8 mouse cellular contexts compared by ENCODE assay signal in the genomic region with DNA sequence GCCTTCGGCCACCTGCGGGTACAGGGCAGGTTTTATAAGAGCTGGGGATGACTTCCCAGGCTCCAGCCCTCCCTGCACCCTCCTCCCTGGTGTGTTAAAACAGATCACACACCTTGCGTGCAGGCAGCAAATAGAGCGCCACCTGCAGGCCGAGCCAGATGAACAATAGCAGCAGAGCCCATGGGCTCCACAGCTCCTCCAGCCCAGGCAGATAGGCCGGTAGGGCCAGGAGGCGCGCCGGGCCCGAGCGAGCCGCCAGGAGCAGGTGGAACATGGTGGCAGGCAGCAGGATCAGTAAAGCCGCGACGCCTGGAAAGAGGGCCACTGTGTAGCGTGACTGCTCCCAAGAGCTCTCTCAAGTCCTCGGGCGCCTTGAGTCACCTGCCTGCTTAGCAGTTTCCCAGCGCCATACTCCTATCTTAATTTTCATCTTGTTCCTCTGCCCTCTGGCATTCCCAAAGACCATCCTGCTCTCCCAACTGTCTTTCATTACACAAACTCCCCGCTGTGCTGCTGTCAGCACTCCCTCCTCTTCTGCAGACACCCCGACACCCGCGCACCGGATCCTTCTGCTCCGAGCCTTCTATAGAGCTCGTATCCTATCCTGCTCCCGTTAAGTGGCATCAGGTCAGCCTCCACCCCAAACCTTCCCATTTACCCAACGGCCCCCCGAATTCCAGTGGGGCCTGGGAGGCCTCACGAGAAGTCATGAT. TPM values are rescaled to one million over a fixed set of nuclear protein-coding genes. Genes with fewer than 3 reads are reported as not detected.
DNase-seq lines count a peak whose midpoint lies in the region; ATAC-seq and TF ChIP-seq lines count a peak whose summit lies in the region.

No protein-coding gene starts in this region.

- H3K27me3 ChIP-seq in MEL (ENCODE audit: control insufficient read depth in 1 of 2, insufficient read depth in 2 of 2, low read length in 2 of 2), result no peaks in the 10 kb centered on the region
- no peaks in the 10 kb centered on the region for H3K27me3 ChIP-seq in forebrain, embryonic 13.5 days
- H3K27me3 ChIP-seq in neural tube, embryonic 14.5 days (ENCODE audit: control insufficient read depth, insufficient read depth, low read length), result no peaks in the 10 kb centered on the region

- H3K9ac ChIP-seq in MEL (ENCODE audit: control insufficient read depth, low read depth, low read length, poor library complexity, severe bottlenecking), result peak overlapping the region; percentile 75
- H3K9ac ChIP-seq in forebrain, embryonic 13.5 days, result peak overlapping the region; percentile 80
- H3K9ac ChIP-seq in neural tube, embryonic 14.5 days (replicated peaks; ENCODE audit: low read depth, low read length), result peak overlapping the region; percentile 57

- peaks cover 0 to 6% of the 10 kb centered on the region in 2 experiments; a peak in 1 of 4 replicates for H3K36me3 ChIP-seq in MEL (ENCODE audit: control insufficient read depth in 1 of 2, insufficient read depth in 2 of 2, low read length in 2 of 2)
- H3K36me3 ChIP-seq in forebrain, embryonic 13.5 days (ENCODE audit: poor library complexity, severe bottlenecking), result peaks cover 30% of the 10 kb centered on the region
- H3K36me3 ChIP-seq in neural tube, embryonic 14.5 days (ENCODE audit: control insufficient read depth, insufficient read depth, low read length), result peaks cover 12% of the 10 kb centered on the region

- DNase-seq in MEL (ENCODE audit: low read depth, low spot score), result peak; percentile 93
- peak; percentile 85 for DNase-seq in c-Kit-positive CD71-positive TER-119-positive erythroid progenitor cells, embryonic 14.5 days (ENCODE audit: low spot score)
- peak; percentile 74 to 85 for DNase-seq in heart, postnatal 14 days
- peak; percentile 77 to 86 for DNase-seq in layer of hippocampus, adult 18-20 months (ENCODE audit: low spot score in 2 of 2)
- peak; percentile 77 for DNase-seq in lung, adult 2 months
- peak; percentile 64 to 76 for DNase-seq in thymus, adult 18-20 months

- intact Hi-C loops in heart, postnatal 14 days (cut with DNase I), result loop anchor here (10.0 kb wide), 1 partner anchor 268 kb away; a partner anchor contains a TSS

- TF ChIP-seq POLR2A in MEL (IDR thresholded peaks at IDR 0.05; ENCODE audit: control insufficient read depth in 1 of 2, insufficient read depth in 1 of 2, low read depth in 1 of 2, low read length in 2 of 2, poor library complexity in 1 of 2), result no peak
- peak; percentile 10; the same call in 1 of the 2 replicates for TF ChIP-seq POLR2A in lung, adult 2 months (IDR thresholded peaks at IDR 0.05; ENCODE audit: borderline replicate concordance, extremely low read depth, low read depth, low read length)

- TF ChIP-seq RAD21 in MEL (IDR thresholded peaks at IDR 0.05; ENCODE audit: low read depth, low read length), result peak; percentile 28

- under 1% methylated on average over 30 of the region's 30 CpGs for WGBS in forebrain, embryonic 13.5 days
- under 1% methylated on average over 30 of the region's 30 CpGs for whole genome bisulfite sequencing in lung, adult 2 months
- WGBS in neural tube, embryonic 14.5 days, result under 1% methylated on average over 30 of the region's 30 CpGs

- peak; percentile 75 to 95 (median 92) for TF ChIP-seq CTCF in MEL (IDR thresholded peaks at IDR 0.05 in 2 of 3, conservative IDR thresholded peaks at IDR 0.05 in 1 of 3; ENCODE audit: control insufficient read depth in 1 of 3, insufficient read depth in 1 of 3, low read depth in 2 of 3, low read length in 3 of 3, poor library complexity in 1 of 3, severe bottlenecking in 1 of 3)
- TF ChIP-seq CTCF in lung, adult 2 months (IDR thresholded peaks at IDR 0.05; ENCODE audit: insufficient read depth, low read length), result peak; percentile 80

- H3K4me2 ChIP-seq in forebrain, embryonic 13.5 days, result peak overlapping the region; percentile 96
- peak overlapping the region; percentile 96 for H3K4me2 ChIP-seq in neural tube, embryonic 14.5 days (ENCODE audit: low read depth, low read length)

- H3K9me3 ChIP-seq in MEL (replicated peaks; ENCODE audit: insufficient read depth, low read length), result no peaks in the 10 kb centered on the region
- no peaks in the 10 kb centered on the region for H3K9me3 ChIP-seq in forebrain, embryonic 13.5 days (replicated peaks)
- H3K9me3 ChIP-seq in neural tube, embryonic 14.5 days (ENCODE audit: control insufficient read depth, low read length), result no peaks in the 10 kb centered on the region

- H3K79me2 ChIP-seq in MEL (ENCODE audit: control insufficient read depth, insufficient read depth, low read length, poor library complexity), result peaks cover 6% of the 10 kb centered on the region

- peak; percentile 70 for ATAC-seq in forebrain, embryonic 13.5 days
- ATAC-seq in neural tube, embryonic 14.5 days (ENCODE audit: low read depth), result peak; percentile 75

- peak overlapping the region; percentile 15 for H3K27ac ChIP-seq in MEL (ENCODE audit: control insufficient read depth, low read depth, low read length)
- peak overlapping the region; percentile 87 for H3K27ac ChIP-seq in forebrain, embryonic 13.5 days
- H3K27ac ChIP-seq in neural tube, embryonic 14.5 days (ENCODE audit: low read depth, low read length), result peak overlapping the region; percentile 87

- H3K4me1 ChIP-seq in MEL (ENCODE audit: control insufficient read depth in 1 of 2, insufficient read depth in 2 of 2, low read length in 2 of 2), result peaks cover 0 to 12% of the 10 kb centered on the region in 2 experiments; a peak in 3 of 4 replicates
- peaks cover 38% of the 10 kb centered on the region for H3K4me1 ChIP-seq in forebrain, embryonic 13.5 days
- H3K4me1 ChIP-seq in lung, adult 2 months (ENCODE audit: control insufficient read depth, insufficient read depth, low read length), result peaks cover 12% of the 10 kb centered on the region
- peaks cover 21% of the 10 kb centered on the region for H3K4me1 ChIP-seq in neural tube, embryonic 14.5 days (ENCODE audit: control insufficient read depth, insufficient read depth, low read length)

- peak overlapping the region; percentile 49 to 73 for H3K4me3 ChIP-seq in MEL (ENCODE audit: control insufficient read depth in 1 of 2, insufficient read depth in 1 of 2, low read depth in 2 of 2, low read length in 2 of 2)
- peak overlapping the region; percentile 51 for H3K4me3 ChIP-seq in forebrain, embryonic 13.5 days
- H3K4me3 ChIP-seq in lung, adult 2 months (replicated peaks; ENCODE audit: extremely low read depth, low read depth, low read length), result peak overlapping the region; percentile 11
- H3K4me3 ChIP-seq in neural tube, embryonic 14.5 days (ENCODE audit: low read depth, low read length), result peak overlapping the region; percentile 47

- no peak for TF ChIP-seq EP300 in MEL (IDR thresholded peaks at IDR 0.05; ENCODE audit: low read depth in 1 of 2, low read length in 2 of 2)

TF ChIP-seq in MEL, 35 proteins besides CTCF, POLR2A, EP300 and RAD21 (continues in another document):
- TF ChIP-seq SIN3A (IDR thresholded peaks at IDR 0.05; ENCODE audit: low read length), result peak; percentile 49

RNA-seq across cellular contexts. Expression of a gene that starts 1.0 kb away (rescaled TPM):
- total RNA-seq in MEL (2012; rRNA removed), result 7.6 and 8.0 TPM in 2 replicates
- polyA plus RNA-seq in MEL (2012; ENCODE audit: insufficient read depth in 1 of 2, insufficient read length in 2 of 2, low read depth in 1 of 2, low replicate concordance in 2 of 2, missing spikeins in 1 of 2), result 10 to 100 TPM in 1 of 2 experiments, not detected in 1; 13.1 TPM
- polyA plus RNA-seq in forebrain, embryonic 13.5 days (2015; fragmentation: Nextera tagmentation; extraction: Ambion mirVana), result 28.3 and 30.3 TPM in 2 replicates
- 1 to 10 TPM; 2.9 to 5.5 TPM for total RNA-seq in heart, postnatal 14 days (2021)
- 10 to 100 TPM; 22.4 to 24.4 TPM for total RNA-seq in layer of hippocampus, adult 18-20 months (2021)
- 34.6 and 36.5 TPM in 2 replicates for polyA plus RNA-seq in lung, adult 2 months (2012; rRNA removed)
- polyA plus RNA-seq in neural tube, embryonic 14.5 days (2014; fragmentation: Nextera tagmentation; extraction: Ambion mirVana), result 53.4 and 63.7 TPM in 2 replicates

RNA-seq across cellular contexts. Expression of a gene that starts 6.2 kb away (rescaled TPM):
- 26.3 and 37.3 TPM in 2 replicates for total RNA-seq in MEL (2012; rRNA removed)
- polyA plus RNA-seq in MEL (2012; ENCODE audit: insufficient read depth in 1 of 2, insufficient read length in 2 of 2, low read depth in 1 of 2, low replicate concordance in 2 of 2, missing spikeins in 1 of 2), result 10 to 100 TPM in 1 of 2 experiments, not detected in 1; 27.0 TPM
- polyA plus RNA-seq in forebrain, embryonic 13.5 days (2015; fragmentation: Nextera tagmentation; extraction: Ambion mirVana), result 31.1 and 33.7 TPM in 2 replicates
- total RNA-seq in heart, postnatal 14 days (2021), result 10 to 100 TPM; 11.8 to 12.6 TPM
- total RNA-seq in layer of hippocampus, adult 18-20 months (2021), result 10 to 100 TPM; 34.6 to 36.2 TPM
- polyA plus RNA-seq in lung, adult 2 months (2012; rRNA removed), result 47.0 and 54.7 TPM in 2 replicates
- 34.3 and 34.8 TPM in 2 replicates for polyA plus RNA-seq in neural tube, embryonic 14.5 days (2014; fragmentation: Nextera tagmentation; extraction: Ambion mirVana)

RNA-seq across cellular contexts. Expression of a gene that starts 9.5 kb away (rescaled TPM):
- 2,020 and 2,413 TPM in 2 replicates for total RNA-seq in MEL (2012; rRNA removed)
- 1,000 to 10,000 TPM in 1 of 2 experiments, not detected in 1; 2,967 TPM for polyA plus RNA-seq in MEL (2012; ENCODE audit: insufficient read depth in 1 of 2, insufficient read length in 2 of 2, low read depth in 1 of 2, low replicate concordance in 2 of 2, missing spikeins in 1 of 2)
- polyA plus RNA-seq in forebrain, embryonic 13.5 days (2015; fragmentation: Nextera tagmentation; extraction: Ambion mirVana), result 677 and 758 TPM in 2 replicates
- 100 to 1,000 TPM; 597 to 635 TPM for total RNA-seq in heart, postnatal 14 days (2021)
- 100 to 1,000 TPM; 769 to 789 TPM for total RNA-seq in layer of hippocampus, adult 18-20 months (2021)
- polyA plus RNA-seq in lung, adult 2 months (2012; rRNA removed), result 896 and 1,315 TPM in 2 replicates
- 538 and 563 TPM in 2 replicates for polyA plus RNA-seq in neural tube, embryonic 14.5 days (2014; fragmentation: Nextera tagmentation; extraction: Ambion mirVana)

RNA-seq across cellular contexts. Expression of a gene that starts 9.6 kb away (rescaled TPM):
- total RNA-seq in MEL (2012; rRNA removed), result 65.1 and 81.6 TPM in 2 replicates
- polyA plus RNA-seq in MEL (2012; ENCODE audit: insufficient read depth in 1 of 2, insufficient read length in 2 of 2, low read depth in 1 of 2, low replicate concordance in 2 of 2, missing spikeins in 1 of 2), result 10 to 100 TPM in 1 of 2 experiments, not detected in 1; 98.7 TPM
- polyA plus RNA-seq in forebrain, embryonic 13.5 days (2015; fragmentation: Nextera tagmentation; extraction: Ambion mirVana), result 75.6 and 80.7 TPM in 2 replicates
- total RNA-seq in heart, postnatal 14 days (2021), result 10 to 100 TPM; 37.1 to 37.4 TPM
- total RNA-seq in layer of hippocampus, adult 18-20 months (2021), result 10 to 100 TPM; 48.0 to 52.0 TPM
- polyA plus RNA-seq in lung, adult 2 months (2012; rRNA removed), result 10.8 and 13.7 TPM in 2 replicates
- polyA plus RNA-seq in neural tube, embryonic 14.5 days (2014; fragmentation: Nextera tagmentation; extraction: Ambion mirVana), result 63.2 and 65.5 TPM in 2 replicates

RNA-seq across cellular contexts. Expression of a gene that starts 9.9 kb away (rescaled TPM):
- 29.4 and 30.9 TPM in 2 replicates for total RNA-seq in MEL (2012; rRNA removed)
- 10 to 100 TPM in 1 of 2 experiments, not detected in 1; 60.5 TPM for polyA plus RNA-seq in MEL (2012; ENCODE audit: insufficient read depth in 1 of 2, insufficient read length in 2 of 2, low read depth in 1 of 2, low replicate concordance in 2 of 2, missing spikeins in 1 of 2)
- 70.7 and 85.7 TPM in 2 replicates for polyA plus RNA-seq in forebrain, embryonic 13.5 days (2015; fragmentation: Nextera tagmentation; extraction: Ambion mirVana)
- 10 to 100 TPM; 27.9 to 32.3 TPM for total RNA-seq in heart, postnatal 14 days (2021)
- total RNA-seq in layer of hippocampus, adult 18-20 months (2021), result 10 to 100 TPM; 93.7 to 94.4 TPM
- polyA plus RNA-seq in lung, adult 2 months (2012; rRNA removed), result 61.7 and 81.7 TPM in 2 replicates
- polyA plus RNA-seq in neural tube, embryonic 14.5 days (2014; fragmentation: Nextera tagmentation; extraction: Ambion mirVana), result 72.9 and 73.2 TPM in 2 replicates

Comparison
In these comparisons a context has a peak if more than half of its experiments do, and no peak if none do; other contexts are left out.
1. Peak in every context shown above with its lines: DNase-seq, ATAC-seq, H3K4me3 ChIP-seq and H3K27ac ChIP-seq.
2. H3K27ac ChIP-seq: peak in every context shown above with its lines; median percentile 87 in forebrain, embryonic 13.5 days; 87 in neural tube, embryonic 14.5 days; 15 in MEL.
3. H3K4me3 ChIP-seq: peak in every context shown above with its lines; median percentile 61 in MEL; 51 in forebrain, embryonic 13.5 days; 47 in neural tube, embryonic 14.5 days; 11 in lung, adult 2 months.